Mouse (Mus musculus) forebrain, embryonic 12.5 days (tissue): ENCODE measurements around the gene Tnrc18. TPM values are rescaled to one million over a fixed set of nuclear protein-coding genes. Genes with fewer than 3 reads are reported as not detected.

Experiments used
- ATAC-seq: fragments of 200-750 bp; cut with Nextera tagmentation; 2 replicates; pipeline ENCODE4 v1.8.0; 2017; ENCODE audit warnings: moderate TSS enrichment; ENCODE audit not compliant: low FRiP score
- H3K27ac ChIP-seq: fragments of 300-500 bp; sonication (generic); 2 replicates; pipeline ENCODE4 v1.5.1; 2016; ENCODE audit warnings: mild to moderate bottlenecking
- H3K27me3 ChIP-seq: fragments of 300-500 bp; sonication (generic); 2 replicates; pipeline ENCODE4 v1.6.1; 2016; ENCODE audit warnings: mild to moderate bottlenecking
- H3K36me3 ChIP-seq: fragments of 300-500 bp; sonication (generic); replicated peaks from 2 replicates; pipeline ENCODE4 v1.6.1; 2016; ENCODE audit warnings: mild to moderate bottlenecking
- H3K4me1 ChIP-seq: fragments of 300-500 bp; sonication (generic); 2 replicates; pipeline ENCODE4 v1.6.1; 2016
- H3K4me2 ChIP-seq: fragments of 300-500 bp; sonication (generic); 2 replicates; pipeline ENCODE4 v1.6.1; 2016; ENCODE audit warnings: mild to moderate bottlenecking, moderate library complexity
- H3K4me3 ChIP-seq: fragments of 300-500 bp; sonication (generic); replicated peaks from 2 replicates; pipeline ENCODE4 v1.5.1; 2016; ENCODE audit warnings: mild to moderate bottlenecking
- H3K9ac ChIP-seq: fragments of 300-500 bp; sonication (generic); 2 replicates; pipeline ENCODE4 v1.6.1; 2016; ENCODE audit warnings: mild to moderate bottlenecking
- H3K9me3 ChIP-seq: fragments of 300-500 bp; sonication (generic); 2 replicates; pipeline ENCODE4 v1.6.1; 2016
- WGBS: fragments of 180-500 bp; shearing (Covaris S2); methylation state at CpG from one replicate; pipeline ENCODE4 v1.1.7; 2016; 5-methylcytosine and 5-hydroxymethylcytosine counted together
- polyA plus RNA-seq: library from polyadenylated mRNA; unstranded; fragments of >200 nt; fragmentation: Nextera tagmentation; extraction: Ambion mirVana; gene quantifications from 2 replicates; pipeline ENCODE4 v1.2.1, GENCODE M21; 2016

Gene Tnrc18
- polyA plus RNA-seq, 1 experiment from 2014 or later, result 64.6 TPM

- H3K4me3 ChIP-seq, result no peak overlapping the region
- 0 out of 2 replicates have a peak, but pooled peaks cover 15% of the 10 kb centered on the region for H3K4me1 ChIP-seq
- 74% methylated on average over 16 of the region's 16 CpGs for WGBS
- ATAC-seq, result peak; percentile 43; the same call in 1 of the 2 replicates
- peaks cover 99% of the 10 kb centered on the region for H3K36me3 ChIP-seq
- H3K27ac ChIP-seq, result peak overlapping the region; percentile 73
- H3K4me2 ChIP-seq, result no peak overlapping the region
- no peak overlapping the region for H3K9ac ChIP-seq
- no peaks in the 10 kb centered on the region for H3K9me3 ChIP-seq
- no peaks in the 10 kb centered on the region for H3K27me3 ChIP-seq
These were observed 56.0 kb downstream of the Tnrc18 start for GRCm38 (mm10) chr5:142761326-142761983.

DNA sequence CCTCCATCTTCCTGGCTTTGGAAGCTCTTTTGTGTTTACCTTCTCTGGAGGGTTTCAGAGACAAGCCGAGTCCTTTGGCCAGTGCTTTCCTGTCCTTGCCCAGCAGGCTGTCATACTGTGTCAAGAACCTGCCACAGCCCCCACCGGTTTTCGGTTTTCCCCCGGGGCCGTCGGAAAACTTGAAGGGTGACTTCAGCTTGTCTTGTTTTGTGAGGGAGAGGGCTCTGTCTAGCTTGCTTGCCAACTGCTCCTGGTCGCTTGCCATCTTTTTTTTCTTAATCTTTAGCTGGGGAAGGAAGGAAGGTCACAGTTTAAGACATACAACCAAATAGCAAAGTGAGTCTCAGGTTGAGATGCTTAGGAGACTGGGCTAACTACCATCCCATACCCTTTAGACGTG lies 57.7 kb downstream of the Tnrc18 start:
- 0 out of 2 replicates have a peak, but pooled peaks cover 15% of the 10 kb centered on the region for H3K4me1 ChIP-seq
- H3K9me3 ChIP-seq, result no peaks in the 10 kb centered on the region
- H3K27ac ChIP-seq, result no peak overlapping the region
- ATAC-seq, result no peak
- H3K4me3 ChIP-seq, result no peak overlapping the region
- H3K9ac ChIP-seq, result no peak overlapping the region
- H3K36me3 ChIP-seq, result peaks cover 99% of the 10 kb centered on the region
- no peaks in the 10 kb centered on the region for H3K27me3 ChIP-seq
- no peak overlapping the region for H3K4me2 ChIP-seq
- 95% methylated on average over 8 of the region's 8 CpGs for WGBS

DNA sequence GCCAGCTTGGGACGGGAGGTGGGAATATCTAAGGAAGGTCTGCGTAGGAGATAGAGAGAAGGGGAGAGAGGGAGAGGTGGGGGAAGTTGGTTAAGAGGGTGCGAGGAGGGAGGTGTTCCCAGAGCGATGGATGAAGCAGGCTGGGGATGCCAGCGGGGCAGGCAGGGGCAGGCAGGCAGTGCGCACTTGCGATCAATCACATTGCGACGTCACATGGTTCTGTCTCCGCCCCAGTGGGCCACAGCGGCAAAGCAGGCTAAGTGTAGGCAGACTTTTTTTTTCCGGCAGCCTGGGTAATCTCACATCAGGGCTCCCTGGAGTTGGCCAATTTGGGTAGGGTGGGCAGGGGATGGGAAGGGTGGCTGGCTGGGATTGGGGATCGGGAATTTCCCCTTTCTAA lies 65.2 kb downstream of the Tnrc18 start:
- no peak overlapping the region for H3K4me3 ChIP-seq
- H3K4me2 ChIP-seq, result 0 out of 2 replicates have a peak overlapping the region, but pooled peaks have one; percentile 0
- H3K27ac ChIP-seq, result peak overlapping the region; percentile 42; the same call in 1 of the 2 replicates
- H3K9ac ChIP-seq, result no peak overlapping the region
- ATAC-seq, result no peak
- H3K4me1 ChIP-seq, result no peaks in the 10 kb centered on the region
- peaks cover 96% of the 10 kb centered on the region for H3K36me3 ChIP-seq
- whole genome bisulfite sequencing, result 53% methylated on average over 13 of the region's 13 CpGs
- no peaks in the 10 kb centered on the region for H3K27me3 ChIP-seq
- H3K9me3 ChIP-seq, result no peaks in the 10 kb centered on the region

DNA sequence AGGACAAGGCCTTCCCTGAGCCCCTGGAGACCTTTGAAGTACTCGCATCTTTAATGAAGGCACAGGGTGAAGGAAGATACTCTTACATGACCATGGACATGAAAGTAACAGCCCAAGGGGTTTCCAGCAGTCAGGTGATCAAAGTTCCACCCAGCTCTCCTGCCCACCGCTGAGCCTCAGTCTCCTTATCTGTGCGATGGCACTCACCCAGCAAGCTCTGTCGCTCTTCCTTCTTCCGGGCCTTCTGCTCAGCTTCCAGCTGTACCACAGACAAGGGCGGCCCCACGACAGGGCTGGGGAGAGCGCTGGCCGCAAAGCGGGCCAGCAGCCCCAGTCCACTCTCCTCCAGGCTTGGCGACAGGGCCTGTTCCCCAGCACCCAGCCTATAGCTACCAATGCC lies 67.3 kb downstream of the Tnrc18 start:
- 94% methylated on average over 11 of the region's 11 CpGs for WGBS
- no peaks in the 10 kb centered on the region for H3K27me3 ChIP-seq
- ATAC-seq, result no peak
- H3K4me1 ChIP-seq, result no peaks in the 10 kb centered on the region
- no peak overlapping the region for H3K4me2 ChIP-seq
- no peak overlapping the region for H3K27ac ChIP-seq
- H3K9me3 ChIP-seq, result no peaks in the 10 kb centered on the region
- no peak overlapping the region for H3K4me3 ChIP-seq
- no peak overlapping the region for H3K9ac ChIP-seq
- H3K36me3 ChIP-seq, result peaks cover 93% of the 10 kb centered on the region

- H3K36me3 ChIP-seq, result peaks cover 96% of the 10 kb centered on the region
- no peaks in the 10 kb centered on the region for H3K4me1 ChIP-seq
- WGBS, result 83% methylated on average over 12 of the region's 12 CpGs
These were observed 70.3 kb downstream of the Tnrc18 start for GRCm38 (mm10) chr5:142747026-142747629.

DNA sequence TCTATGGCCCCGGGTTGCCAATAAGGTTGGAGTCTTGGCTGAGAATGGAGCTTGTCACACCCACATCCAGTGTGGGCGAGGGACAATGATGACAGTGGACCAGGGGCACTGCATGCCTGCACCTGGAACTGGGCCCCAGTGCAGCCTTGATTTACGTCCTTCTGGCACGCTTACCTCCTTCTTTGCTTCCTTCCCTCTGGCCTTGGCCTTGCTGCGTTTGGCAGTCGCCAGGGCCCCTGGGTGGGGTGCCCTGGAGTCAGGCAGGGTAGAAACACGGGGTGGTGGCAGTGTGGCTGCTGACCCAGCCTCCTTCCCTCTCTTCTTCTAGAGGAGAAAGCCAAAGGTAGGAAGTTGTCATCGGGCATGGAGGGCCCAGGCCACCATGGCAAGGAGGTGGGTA lies 77.5 kb downstream of the Tnrc18 start:
- no peak for ATAC-seq
- Histone ChIP-seq H3K4me1 (no peaks in the 10 kb centered on the region), H3K27ac (no peak overlapping the region), H3K9ac (no peak overlapping the region), H3K4me3 (no peak overlapping the region), H3K27me3 (no peaks in the 10 kb centered on the region), H3K9me3 (no peaks in the 10 kb centered on the region), H3K4me2 (no peak overlapping the region), H3K36me3 (peaks cover 96% of the 10 kb centered on the region)
- 91% methylated on average over 8 of the region's 8 CpGs for WGBS

More at GRCm38 (mm10) chr5:142747026-142747629, 70.3 kb downstream of the Tnrc18 start:
- ATAC-seq, result no peak
- H3K9me3 ChIP-seq, result no peaks in the 10 kb centered on the region
- no peak overlapping the region for H3K9ac ChIP-seq
- no peak overlapping the region for H3K4me3 ChIP-seq
- no peak overlapping the region for H3K4me2 ChIP-seq
- H3K27me3 ChIP-seq, result no peaks in the 10 kb centered on the region
- no peak overlapping the region for H3K27ac ChIP-seq

DNA sequence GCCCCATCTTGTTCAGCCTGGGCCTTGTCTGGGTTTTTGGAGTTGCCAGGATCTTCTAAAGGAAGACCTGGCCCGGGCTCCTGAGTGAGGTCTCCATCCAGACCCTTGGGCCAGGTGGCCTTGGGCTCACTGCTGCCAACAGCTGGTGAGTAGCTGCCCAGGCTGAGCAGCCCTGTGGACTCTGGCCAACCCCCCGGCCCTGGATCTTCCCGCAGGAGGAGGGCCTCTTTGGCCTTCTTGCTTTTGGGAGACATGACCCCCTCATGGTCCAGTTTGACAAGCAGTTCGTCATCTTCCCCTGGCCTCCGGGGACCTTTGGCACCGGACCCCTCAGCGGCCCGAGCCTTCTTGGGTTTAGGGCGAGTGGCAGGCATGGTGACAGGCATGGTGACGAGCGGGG lies 85.5 kb downstream of the Tnrc18 start:
- no peak for ATAC-seq
- Histone ChIP-seq H3K4me2 (no peak overlapping the region), H3K36me3 (peaks cover 97% of the 10 kb centered on the region), H3K9ac (no peak overlapping the region), H3K27me3 (no peaks in the 10 kb centered on the region), H3K4me3 (no peak overlapping the region), H3K4me1 (no peaks in the 10 kb centered on the region), H3K27ac (no peak overlapping the region), H3K9me3 (no peaks in the 10 kb centered on the region)
- WGBS, result 97% methylated on average over 11 of the region's 11 CpGs

GRCm38 (mm10) chr5:142730295-142730694 lies 87.2 kb downstream of the Tnrc18 start:
- no peak for ATAC-seq
- 95% methylated on average over 12 of the region's 12 CpGs for WGBS
- H3K9me3 ChIP-seq, result no peaks in the 10 kb centered on the region
- H3K27ac ChIP-seq, result no peak overlapping the region
- peaks cover 97% of the 10 kb centered on the region for H3K36me3 ChIP-seq
- no peak overlapping the region for H3K4me2 ChIP-seq
- H3K9ac ChIP-seq, result no peak overlapping the region
- no peak overlapping the region for H3K4me3 ChIP-seq
- H3K27me3 ChIP-seq, result no peaks in the 10 kb centered on the region
- no peaks in the 10 kb centered on the region for H3K4me1 ChIP-seq

DNA sequence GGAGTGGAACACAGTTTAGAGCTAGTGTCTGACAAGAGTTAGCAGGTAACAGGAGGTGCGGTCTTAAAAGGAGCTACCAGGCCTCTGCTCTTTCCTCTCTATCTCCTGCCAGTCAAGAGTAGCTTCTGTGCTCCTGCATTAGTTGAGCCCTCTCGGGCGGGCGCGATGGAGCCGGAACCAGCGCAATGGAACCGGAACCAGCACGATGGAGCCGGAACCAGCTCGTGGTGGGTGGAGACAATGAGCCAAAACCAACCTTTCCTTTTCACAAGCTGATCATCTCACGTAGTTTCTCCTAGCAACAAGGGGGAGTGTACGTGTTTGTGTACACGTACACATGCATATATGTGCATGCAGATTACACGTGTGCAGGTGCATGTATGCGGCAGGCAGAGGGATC lies 89.2 kb downstream of the Tnrc18 start:
- ATAC-seq, result no peak
- H3K4me1 ChIP-seq, result peaks cover 5% of the 10 kb centered on the region; the same call in 1 of the 2 replicates
- no peaks in the 10 kb centered on the region for H3K27me3 ChIP-seq
- no peak overlapping the region for H3K4me3 ChIP-seq
- H3K9ac ChIP-seq, result no peak overlapping the region
- no peak overlapping the region for H3K27ac ChIP-seq
- no peaks in the 10 kb centered on the region for H3K9me3 ChIP-seq
- 97% methylated on average over 16 of the region's 16 CpGs for WGBS
- no peak overlapping the region for H3K4me2 ChIP-seq
- peaks cover 86% of the 10 kb centered on the region for H3K36me3 ChIP-seq

DNA sequence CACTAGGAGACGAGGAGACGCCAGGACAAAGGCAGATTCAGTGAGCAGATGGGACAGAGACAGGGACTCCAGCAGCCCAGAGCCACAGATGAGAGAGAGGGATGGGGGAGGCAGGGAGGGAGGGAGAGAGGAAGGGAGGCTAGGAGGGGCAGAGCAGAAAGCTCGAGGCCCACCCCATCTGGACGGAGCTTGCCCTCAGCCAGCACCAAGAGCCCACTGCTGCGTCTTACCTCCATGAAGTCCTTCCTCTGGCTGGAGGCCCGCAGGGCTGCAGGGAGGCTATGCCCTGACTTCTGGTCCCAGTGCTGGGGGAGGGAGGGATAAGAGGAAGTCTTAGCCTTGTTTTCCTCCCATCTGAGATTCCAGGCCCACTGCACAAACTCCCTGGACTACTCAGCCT lies 90.7 kb downstream of the Tnrc18 start:
- WGBS, result 89% methylated on average over 6 of the region's 6 CpGs
- Histone ChIP-seq H3K4me3 (no peak overlapping the region), H3K27ac (peak overlapping the region; percentile 56; the same call in 1 of the 2 replicates), H3K9me3 (no peaks in the 10 kb centered on the region), H3K27me3 (no peaks in the 10 kb centered on the region), H3K4me2 (no peak overlapping the region), H3K4me1 (peaks cover 5% of the 10 kb centered on the region), H3K36me3 (peaks cover 78% of the 10 kb centered on the region), H3K9ac (no peak overlapping the region)
- no peak for ATAC-seq

- peak overlapping the region; percentile 31; the same call in 1 of the 2 replicates for H3K27ac ChIP-seq
- 93% methylated on average over 7 of the region's 7 CpGs for WGBS
- peaks cover 72% of the 10 kb centered on the region for H3K36me3 ChIP-seq
- H3K27me3 ChIP-seq, result no peaks in the 10 kb centered on the region
- no peak overlapping the region for H3K4me2 ChIP-seq
- peaks cover 5% of the 10 kb centered on the region for H3K4me1 ChIP-seq
- ATAC-seq, result 0 out of 2 replicates have a peak, but pooled peaks have one; percentile 10
- H3K9me3 ChIP-seq, result no peaks in the 10 kb centered on the region
- H3K9ac ChIP-seq, result no peak overlapping the region
- H3K4me3 ChIP-seq, result no peak overlapping the region
These were observed 93.2 kb downstream of the Tnrc18 start for GRCm38 (mm10) chr5:142724265-142724664.

DNA sequence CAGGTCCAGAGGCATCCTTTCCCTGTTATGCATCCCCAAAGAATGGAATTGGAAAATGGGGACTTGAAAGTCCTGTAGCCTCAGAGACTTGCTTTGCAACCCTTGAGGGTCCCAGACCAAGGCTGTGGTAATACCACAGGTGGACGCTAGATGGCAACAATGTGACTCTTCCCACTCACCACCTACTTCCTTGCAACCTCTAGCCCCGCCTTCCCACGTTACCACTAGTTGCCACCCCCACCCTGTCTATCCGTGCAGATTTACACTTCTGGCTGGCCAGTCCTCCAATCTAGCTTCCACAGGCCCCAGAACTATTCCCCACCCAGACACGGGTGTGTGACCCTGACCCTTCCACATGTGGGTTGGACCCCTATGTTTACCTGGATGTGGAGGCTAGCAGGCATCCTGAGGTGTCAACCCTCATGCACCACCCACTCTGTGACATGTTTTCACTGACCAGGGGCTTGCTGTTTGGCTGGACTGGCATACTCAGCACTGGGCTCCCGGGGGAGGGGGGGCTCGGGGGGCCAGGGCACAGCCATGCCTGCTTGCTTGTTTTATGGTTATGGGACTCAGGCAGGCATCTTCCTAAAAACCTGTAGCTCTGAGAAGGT lies 93.8 kb downstream of the Tnrc18 start:
- peak; percentile 65 for ATAC-seq
- no peak overlapping the region; the same call in 1 of the 2 replicates for H3K4me2 ChIP-seq
- no peak overlapping the region for H3K4me3 ChIP-seq
- no peaks in the 10 kb centered on the region for H3K9me3 ChIP-seq
- no peak overlapping the region for H3K9ac ChIP-seq
- peaks cover 5% of the 10 kb centered on the region for H3K4me1 ChIP-seq
- H3K36me3 ChIP-seq, result peaks cover 72% of the 10 kb centered on the region
- peak overlapping the region; percentile 31; the same call in 1 of the 2 replicates for H3K27ac ChIP-seq
- H3K27me3 ChIP-seq, result no peaks in the 10 kb centered on the region
- WGBS, result 10% methylated on average over 7 of the region's 7 CpGs
